Mouse (Mus musculus) liver, adult 2 months (tissue): ENCODE results near the gene Ptprd.

ENCODE experiments used
- CTCF ChIP-seq: fragments of 200-500 bp; IDR thresholded peaks from 2 replicates; pipeline ENCODE4 v1.5.1; 2011; ENCODE audit warnings: low read depth, low read length, control low read depth
- POLR2A ChIP-seq: fragments of 200-500 bp; IDR thresholded peaks from 2 replicates; pipeline ENCODE4 v1.6.1; 2011; ENCODE audit warnings: low read length, control low read depth; ENCODE audit not compliant: insufficient read depth; ENCODE audit errors: extremely low read depth

GRCm38 (mm10) chr4:76450351-76451018 is 1761.3 kb downstream of the Ptprd start:
- no peak for TF ChIP-seq CTCF
- TF ChIP-seq POLR2A, result 0 out of 2 replicates have a peak, but pooled peaks have one; percentile 17
